Mouse (Mus musculus) limb, embryonic 14.5 days (tissue): Measurements from ENCODE around the gene C730034F03Rik. TPM values are rescaled to one million over a fixed set of nuclear protein-coding genes. Genes with fewer than 3 reads are reported as not detected.
A peak's percentile ranks its signal among the peaks of the same experiment; 100 is the strongest.
"Not testable (repeated sequence)": the region's sequence is repeated elsewhere in the genome, so short reads cannot be mapped to it uniquely, and the experiment has no call there.

ENCODE experiments used
- ATAC-seq: fragments of 200-750 bp; cut with Nextera tagmentation; 2 replicates; pipeline ENCODE4 v1.8.0; 2017; ENCODE audit warnings: low read depth, moderate number of reproducible peaks, moderate TSS enrichment; ENCODE audit not compliant: low FRiP score
- DNase-seq: peaks from one replicate; pipeline ENCODE4 v3.0.0-alpha.2; 2015; ENCODE audit warnings: low spot score
- H3K27ac ChIP-seq: fragments of 300-500 bp; sonication (generic); replicated peaks from 2 replicates; pipeline ENCODE4 v1.5.1; 2014; ENCODE audit warnings: low read depth, mild to moderate bottlenecking, low read length, moderate library complexity, mixed read lengths
- H3K27me3 ChIP-seq: fragments of 300-500 bp; sonication (generic); 2 replicates; pipeline ENCODE4 v1.6.1; 2014; ENCODE audit warnings: low read length, mixed read lengths; ENCODE audit not compliant: control insufficient read depth, insufficient read depth
- H3K36me3 ChIP-seq: fragments of 300-500 bp; sonication (generic); 2 replicates; pipeline ENCODE4 v1.6.1; 2014; ENCODE audit warnings: mild to moderate bottlenecking, low read length, moderate library complexity, mixed read lengths; ENCODE audit not compliant: control insufficient read depth, insufficient read depth
- H3K4me1 ChIP-seq: fragments of 300-500 bp; sonication (generic); 2 replicates; pipeline ENCODE4 v1.6.1; 2014; ENCODE audit warnings: antibody characterized with exemption, low read length, mixed read lengths; ENCODE audit not compliant: control insufficient read depth, insufficient read depth
- H3K4me2 ChIP-seq: fragments of 300-500 bp; sonication (generic); replicated peaks from 2 replicates; pipeline ENCODE4 v1.6.1; 2014; ENCODE audit warnings: low read depth, mild to moderate bottlenecking, low read length, moderate library complexity; ENCODE audit not compliant: severe bottlenecking
- H3K4me3 ChIP-seq: fragments of 300-500 bp; sonication (generic); replicated peaks from 2 replicates; pipeline ENCODE4 v1.5.1; 2014; ENCODE audit warnings: low read length
- H3K9ac ChIP-seq: fragments of 300-500 bp; sonication (generic); 2 replicates; pipeline ENCODE4 v1.6.1; 2014; ENCODE audit warnings: mild to moderate bottlenecking, low read depth, low read length, moderate library complexity; ENCODE audit not compliant: severe bottlenecking
- H3K9me3 ChIP-seq: fragments of 300-500 bp; sonication (generic); 2 replicates; pipeline ENCODE4 v1.6.1; 2016; ENCODE audit warnings: low read length; ENCODE audit not compliant: control insufficient read depth
- POLR2A ChIP-seq: fragments of 200-500 bp; IDR thresholded peaks from 2 replicates; pipeline ENCODE4 v1.8.0; 2012; ENCODE audit warnings: inconsistent platforms, mild to moderate bottlenecking, moderate library complexity, borderline replicate concordance; ENCODE audit not compliant: insufficient read depth, insufficient read length; ENCODE audit errors: extremely low read depth
- WGBS: fragments of 180-500 bp; shearing (Covaris S2); extraction: QIAGEN DNeasy Blood & Tissue Kit; methylation state at CpG from one replicate; pipeline ENCODE4 v1.1.7; 2014; 5-methylcytosine and 5-hydroxymethylcytosine counted together
- polyA plus RNA-seq, 2 experiments: library from polyadenylated mRNA; depleted of rRNA in 1 of 2; stranded (reverse) in 1 of 2; unstranded in 1 of 2; fragments of >200 nt; fragmentation: Nextera tagmentation in 1 of 2; extraction: Ambion mirVana in 1 of 2; gene quantifications; 2 replicates each; pipeline versions ENCODE4 v1.2.1 to v1.2.3; 2012 to 2014

C730034F03Rik gene
- polyA plus RNA-seq, 2 experiments: 1.4 to 1.8 TPM

GRCm38 (mm10) chr15:89428136-89428790, 1.1 kb upstream of the C730034F03Rik start:
- ATAC-seq (no peak), DNase-seq (no peak)
- Histone ChIP-seq H3K9me3 (no peaks in the 10 kb centered on the region), H3K9ac (peak overlapping the region; percentile 72; the same call in 1 of the 2 replicates), H3K27me3 (no peaks in the 10 kb centered on the region), H3K4me2 (peak overlapping the region; percentile 92), H3K36me3 (peaks cover 19% of the 10 kb centered on the region), H3K27ac (no peak overlapping the region), H3K4me1 (peaks cover 6% of the 10 kb centered on the region), H3K4me3 (peak overlapping the region; percentile 68)
- WGBS: 82% methylated on average over 19 of the region's 19 CpGs
- no peak for TF ChIP-seq POLR2A

- DNase-seq: no peak
- 7% methylated on average over 19 of the region's 22 CpGs for WGBS
- ATAC-seq: peak; percentile 18; the same call in 1 of the 2 replicates
Measured at GRCm38 (mm10) chr15:89428821-89429351, 503 bp upstream of the C730034F03Rik start.

GRCm38 (mm10) chr15:89430341-89430740, 952 bp downstream of the C730034F03Rik start:
- peak overlapping the region; percentile 92 for H3K4me2 ChIP-seq
- H3K4me3 ChIP-seq: peak overlapping the region; percentile 68
- peaks cover 6% of the 10 kb centered on the region for H3K4me1 ChIP-seq
- 49% methylated on average over 6 of the region's 6 CpGs for WGBS
- H3K9ac ChIP-seq: 0 out of 2 replicates have a peak overlapping the region, but pooled peaks have one; percentile 72
- ATAC-seq (no peak), DNase-seq (no peak)
- no peaks in the 10 kb centered on the region for H3K9me3 ChIP-seq
- TF ChIP-seq POLR2A: no peak
- H3K36me3 ChIP-seq: peaks cover 19% of the 10 kb centered on the region
- no peaks in the 10 kb centered on the region for H3K27me3 ChIP-seq
- peak overlapping the region; percentile 92 for H3K27ac ChIP-seq

More at GRCm38 (mm10) chr15:89428821-89429351, 503 bp upstream of the C730034F03Rik start:
- H3K4me2 ChIP-seq: peak overlapping the region; percentile 92
- H3K4me1 ChIP-seq: peaks cover 6% of the 10 kb centered on the region
- peak overlapping the region; percentile 68 for H3K4me3 ChIP-seq
- peak overlapping the region; percentile 72 for H3K9ac ChIP-seq
- H3K36me3 ChIP-seq: peaks cover 19% of the 10 kb centered on the region
- H3K27ac ChIP-seq: peak overlapping the region; percentile 92; the same call in 1 of the 2 replicates
- H3K9me3 ChIP-seq: no peaks in the 10 kb centered on the region
- TF ChIP-seq POLR2A: no peak
- no peaks in the 10 kb centered on the region for H3K27me3 ChIP-seq

GRCm38 (mm10) chr15:89430771-89431170, 1.4 kb downstream of the C730034F03Rik start:
- H3K27me3 ChIP-seq, H3K4me1 ChIP-seq, H3K4me3 ChIP-seq, DNase-seq, H3K9ac ChIP-seq, H3K9me3 ChIP-seq, ATAC-seq, H3K27ac ChIP-seq: not testable (repeated sequence)
- H3K36me3 ChIP-seq: peaks cover 19% of the 10 kb centered on the region
- H3K4me2 ChIP-seq: peak overlapping the region; percentile 92; the same call in 1 of the 2 replicates
- whole genome bisulfite sequencing: 88% methylated on average over 9 of the region's 9 CpGs

GRCm38 (mm10) chr15:89431271-89431670, 1.9 kb downstream of the C730034F03Rik start:
- 83% methylated on average over 3 of the region's 3 CpGs for WGBS
- ATAC-seq (no peak), DNase-seq (no peak)
- H3K27me3 ChIP-seq: no peaks in the 10 kb centered on the region
- peaks cover 14% of the 10 kb centered on the region for H3K36me3 ChIP-seq
- H3K4me3 ChIP-seq: no peak overlapping the region
- H3K4me1 ChIP-seq: peaks cover 6% of the 10 kb centered on the region
- no peak overlapping the region for H3K9ac ChIP-seq
- no peak overlapping the region for H3K4me2 ChIP-seq
- no peaks in the 10 kb centered on the region for H3K9me3 ChIP-seq
- no peak overlapping the region for H3K27ac ChIP-seq
- no peak for TF ChIP-seq POLR2A
